Mouse (Mus musculus): Measurements from ENCODE around the gene Baz1a. TPM values are rescaled to one million over a fixed set of nuclear protein-coding genes. Genes with fewer than 3 reads are reported as not detected.

Baz1a gene
- polyA plus RNA-seq, 1 experiment from 2014 or later = 25.2 TPM

DNA sequence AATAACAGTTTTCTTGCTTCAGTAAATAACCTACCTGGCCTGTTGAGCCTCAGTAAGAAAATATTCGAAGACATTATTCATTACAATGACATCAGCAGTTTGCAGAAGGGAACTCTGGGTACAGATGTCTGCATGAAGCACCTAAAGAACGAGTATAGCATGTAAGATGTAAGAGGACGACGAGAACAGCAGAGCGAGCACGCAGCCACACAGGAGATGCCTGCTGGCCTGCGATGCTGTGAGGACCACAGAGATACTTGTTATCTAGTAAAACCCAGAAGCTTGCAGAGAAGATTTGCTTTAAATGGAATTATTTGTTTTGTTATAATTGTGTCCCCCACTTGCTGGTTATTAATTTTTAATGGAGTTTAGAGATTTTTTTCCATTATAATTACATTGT, 39.1 kb upstream of the Baz1a start:
- no peak overlapping the region for H3K4me2 ChIP-seq (replicated peaks; ENCODE audit: low read depth, low read length)
- H3K9ac ChIP-seq (ENCODE audit: low read depth, low read length) = no peak overlapping the region
- ATAC-seq (ENCODE audit: low FRiP score, low TSS enrichment) = no peak
- no peaks in the 10 kb centered on the region for H3K27me3 ChIP-seq (ENCODE audit: control insufficient read depth, insufficient read depth, low read length)
- no peak overlapping the region for H3K27ac ChIP-seq (ENCODE audit: low read depth, low read length)
- H3K36me3 ChIP-seq (ENCODE audit: control insufficient read depth, insufficient read depth, low read length) = peaks cover 3% of the 10 kb centered on the region; the same call in 1 of the 2 replicates
- H3K4me3 ChIP-seq (ENCODE audit: low read length) = no peak overlapping the region
- H3K4me1 ChIP-seq (ENCODE audit: control insufficient read depth, insufficient read depth, low read length) = no peaks in the 10 kb centered on the region
- no peaks in the 10 kb centered on the region for H3K9me3 ChIP-seq (ENCODE audit: control insufficient read depth, low read length)
- 92% methylated on average over 7 of the region's 7 CpGs for WGBS

DNA sequence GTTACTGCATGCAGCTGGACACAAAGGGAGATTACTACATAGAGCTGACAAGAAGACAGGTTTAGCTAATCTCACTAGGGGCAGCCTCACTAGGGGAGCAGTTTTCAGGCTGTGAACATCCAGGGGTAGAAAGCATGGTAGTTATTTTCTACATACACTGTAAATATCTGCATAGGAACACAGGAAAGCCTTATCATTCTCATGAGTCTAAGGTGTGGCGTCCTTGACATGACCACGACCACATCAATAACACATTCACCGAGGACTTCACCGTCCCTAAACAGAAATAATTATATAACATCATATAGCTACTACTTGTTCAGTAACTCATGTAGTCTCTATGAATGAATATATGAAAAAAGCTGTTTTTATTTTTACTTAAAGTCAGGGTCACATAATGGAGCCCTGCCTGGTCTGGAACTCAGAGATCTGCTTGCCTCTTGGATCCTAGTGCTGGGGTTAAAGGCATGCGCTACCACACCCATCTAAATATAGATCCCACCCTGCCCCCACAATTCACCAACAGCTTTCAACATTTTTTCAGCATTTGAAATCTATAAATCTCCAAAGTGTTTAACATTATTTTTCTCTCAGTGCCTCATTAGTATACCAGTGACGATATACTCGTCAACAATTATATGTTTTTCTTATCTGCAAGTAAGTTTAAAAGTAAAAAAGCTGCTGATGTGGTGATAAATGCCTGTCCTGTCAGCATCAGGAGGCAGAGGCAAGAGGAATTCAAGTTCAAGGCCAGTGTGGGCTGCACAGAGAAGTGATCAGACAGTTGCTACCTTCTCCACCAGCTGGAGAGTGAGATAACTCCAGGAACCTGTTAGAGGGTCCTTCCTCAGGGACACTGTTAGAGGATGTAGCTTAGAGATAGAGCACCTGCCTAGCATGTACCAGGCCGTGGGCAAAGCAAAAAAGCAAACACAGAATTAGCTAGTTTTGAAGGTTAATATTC, 37.3 kb upstream of the Baz1a start:
- H3K36me3 ChIP-seq (ENCODE audit: control insufficient read depth, insufficient read depth, low read length) = peaks cover 3% of the 10 kb centered on the region; the same call in 1 of the 2 replicates
- H3K9me3 ChIP-seq (ENCODE audit: control insufficient read depth, low read length) = no peaks in the 10 kb centered on the region
- H3K27ac ChIP-seq (ENCODE audit: low read depth, low read length) = no peak overlapping the region
- no peak for ATAC-seq (ENCODE audit: low FRiP score, low TSS enrichment)
- H3K9ac ChIP-seq (ENCODE audit: low read depth, low read length) = no peak overlapping the region
- no peaks in the 10 kb centered on the region for H3K4me1 ChIP-seq (ENCODE audit: control insufficient read depth, insufficient read depth, low read length)
- 92% methylated on average over 8 of the region's 8 CpGs for WGBS
- no peak overlapping the region for H3K4me3 ChIP-seq (ENCODE audit: low read length)
- H3K27me3 ChIP-seq (ENCODE audit: control insufficient read depth, insufficient read depth, low read length) = no peaks in the 10 kb centered on the region
- no peak overlapping the region for H3K4me2 ChIP-seq (replicated peaks; ENCODE audit: low read depth, low read length)

DNA sequence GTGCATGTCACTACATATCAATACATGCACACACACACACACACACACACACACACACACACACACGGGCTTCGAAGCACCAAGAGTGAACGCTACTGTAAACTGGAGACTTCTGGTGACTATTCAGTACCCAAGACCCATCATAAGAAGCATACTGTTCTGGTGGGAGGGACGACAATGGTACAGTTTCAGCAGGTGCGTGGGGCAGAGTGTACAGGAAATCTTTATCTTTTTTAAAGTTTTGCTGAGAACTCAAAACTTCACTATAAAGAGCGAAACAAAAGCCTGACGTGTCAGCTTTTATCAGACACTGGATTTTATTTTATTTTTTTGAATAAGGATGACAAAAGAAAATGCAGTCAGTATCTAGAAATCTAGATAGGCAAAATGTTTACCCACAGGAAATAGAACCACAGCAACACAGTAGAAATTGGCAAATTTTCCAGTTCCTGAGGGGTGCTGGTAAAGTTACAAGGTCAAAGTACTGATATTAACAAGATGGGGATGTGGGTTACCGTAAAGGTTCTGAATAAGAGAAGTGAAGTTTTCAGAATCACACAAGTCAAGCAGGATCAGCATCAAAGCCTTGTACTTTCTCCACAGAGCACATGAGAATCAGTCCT, 35.7 kb upstream of the Baz1a start:
- no peaks in the 10 kb centered on the region for H3K4me1 ChIP-seq (ENCODE audit: control insufficient read depth, insufficient read depth, low read length)
- H3K9ac ChIP-seq (ENCODE audit: low read depth, low read length) = no peak overlapping the region
- peaks cover 9% of the 10 kb centered on the region; the same call in 1 of the 2 replicates for H3K36me3 ChIP-seq (ENCODE audit: control insufficient read depth, insufficient read depth, low read length)
- 95% methylated on average over 8 of the region's 8 CpGs for whole genome bisulfite sequencing
- no peak for ATAC-seq (ENCODE audit: low FRiP score, low TSS enrichment)
- no peaks in the 10 kb centered on the region for H3K27me3 ChIP-seq (ENCODE audit: control insufficient read depth, insufficient read depth, low read length)
- H3K27ac ChIP-seq (ENCODE audit: low read depth, low read length) = no peak overlapping the region
- H3K4me2 ChIP-seq (replicated peaks; ENCODE audit: low read depth, low read length) = no peak overlapping the region
- no peaks in the 10 kb centered on the region for H3K9me3 ChIP-seq (ENCODE audit: control insufficient read depth, low read length)
- no peak overlapping the region for H3K4me3 ChIP-seq (ENCODE audit: low read length)

DNA sequence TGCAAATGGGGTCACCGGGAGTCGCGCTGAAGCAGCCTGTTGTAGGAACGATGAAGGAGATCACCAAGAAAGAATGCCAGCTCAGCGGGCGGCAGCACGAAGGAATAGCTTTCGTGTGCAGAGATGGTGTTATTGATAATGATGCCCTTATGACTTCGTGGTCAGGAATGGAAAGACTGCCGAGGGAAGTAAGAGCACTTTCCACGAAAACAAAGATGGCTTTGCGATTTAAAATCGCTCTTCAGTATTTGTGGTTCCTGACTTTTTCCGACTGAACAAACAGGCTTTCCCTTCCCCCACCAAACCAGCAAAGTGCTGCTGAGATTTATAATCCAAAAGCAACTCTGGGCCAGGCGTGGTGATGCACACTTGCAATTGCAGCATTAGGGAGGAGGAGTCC, 26.9 kb upstream of the Baz1a start:
- Histone ChIP-seq H3K4me2 (replicated peaks; ENCODE audit: low read depth, low read length) (no peak overlapping the region; the same call in 1 of the 2 replicates), H3K4me3 (ENCODE audit: low read length) (no peak overlapping the region), H3K4me1 (ENCODE audit: control insufficient read depth, insufficient read depth, low read length) (no peaks in the 10 kb centered on the region), H3K36me3 (ENCODE audit: control insufficient read depth, insufficient read depth, low read length) (0 out of 2 replicates have a peak, but pooled peaks cover 9% of the 10 kb centered on the region), H3K9me3 (ENCODE audit: control insufficient read depth, low read length) (no peaks in the 10 kb centered on the region), H3K27me3 (ENCODE audit: control insufficient read depth, insufficient read depth, low read length) (no peaks in the 10 kb centered on the region), H3K27ac (ENCODE audit: low read depth, low read length) (no peak overlapping the region), H3K9ac (ENCODE audit: low read depth, low read length) (no peak overlapping the region)
- 53% methylated on average over 15 of the region's 15 CpGs for WGBS
- ATAC-seq (ENCODE audit: low FRiP score, low TSS enrichment) = no peak

- no peak for ATAC-seq (ENCODE audit: low FRiP score, low TSS enrichment)
- H3K36me3 ChIP-seq (ENCODE audit: control insufficient read depth, insufficient read depth, low read length) = no peaks in the 10 kb centered on the region
- H3K4me1 ChIP-seq (ENCODE audit: control insufficient read depth, insufficient read depth, low read length) = no peaks in the 10 kb centered on the region
- no peaks in the 10 kb centered on the region for H3K27me3 ChIP-seq (ENCODE audit: control insufficient read depth, insufficient read depth, low read length)
- 16% methylated on average over 3 of the region's 3 CpGs for WGBS
- H3K9me3 ChIP-seq (ENCODE audit: control insufficient read depth, low read length) = no peaks in the 10 kb centered on the region
- no peak overlapping the region for H3K27ac ChIP-seq (ENCODE audit: low read depth, low read length)
- no peak overlapping the region for H3K9ac ChIP-seq (ENCODE audit: low read depth, low read length)
- no peak overlapping the region for H3K4me2 ChIP-seq (replicated peaks; ENCODE audit: low read depth, low read length)
- H3K4me3 ChIP-seq (ENCODE audit: low read length) = no peak overlapping the region
Observed at GRCm38 (mm10) chr12:55027088-55027487, 12.9 kb upstream of the Baz1a start.

DNA sequence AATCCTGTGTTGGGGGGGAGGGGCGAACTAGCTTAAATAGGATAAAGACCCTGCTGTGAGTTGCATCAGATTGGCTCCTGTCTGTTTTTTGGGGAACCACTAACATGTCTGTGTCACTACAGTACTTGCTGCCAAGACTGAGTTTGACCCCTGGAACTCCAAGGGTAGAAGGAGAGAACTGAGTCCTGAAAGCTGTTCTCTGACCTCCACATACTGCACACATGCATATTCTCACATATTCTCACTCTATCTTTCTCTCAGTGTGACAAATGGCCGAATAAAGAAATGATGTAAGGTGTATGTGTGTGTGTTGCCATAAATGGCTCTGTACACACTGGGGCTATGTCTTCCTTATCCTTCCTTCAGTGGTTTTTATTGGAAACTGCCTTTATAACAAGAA, 9.1 kb upstream of the Baz1a start:
- ATAC-seq (ENCODE audit: low FRiP score, low TSS enrichment) = no peak
- WGBS = 91% methylated on average over 2 of the region's 2 CpGs

GRCm38 (mm10) chr12:55019421-55019877, 5.3 kb upstream of the Baz1a start:
- no peaks in the 10 kb centered on the region for H3K36me3 ChIP-seq (ENCODE audit: control insufficient read depth, insufficient read depth, low read length)
- H3K27me3 ChIP-seq (ENCODE audit: control insufficient read depth, insufficient read depth, low read length) = no peaks in the 10 kb centered on the region
- H3K9me3 ChIP-seq (ENCODE audit: control insufficient read depth, low read length) = no peaks in the 10 kb centered on the region
- no peak overlapping the region for H3K4me3 ChIP-seq (ENCODE audit: low read length)
- H3K9ac ChIP-seq (ENCODE audit: low read depth, low read length) = no peak overlapping the region
- H3K4me2 ChIP-seq (replicated peaks; ENCODE audit: low read depth, low read length) = no peak overlapping the region
- H3K27ac ChIP-seq (ENCODE audit: low read depth, low read length) = no peak overlapping the region
- WGBS = 84% methylated on average over 7 of the region's 7 CpGs
- no peak for ATAC-seq (ENCODE audit: low FRiP score, low TSS enrichment)
- H3K4me1 ChIP-seq (ENCODE audit: control insufficient read depth, insufficient read depth, low read length) = no peaks in the 10 kb centered on the region

More for the DNA sequence above, 9.1 kb upstream of the Baz1a start:
- no peak overlapping the region for H3K4me2 ChIP-seq (replicated peaks; ENCODE audit: low read depth, low read length)
- H3K36me3 ChIP-seq (ENCODE audit: control insufficient read depth, insufficient read depth, low read length) = no peaks in the 10 kb centered on the region
- H3K27ac ChIP-seq (ENCODE audit: low read depth, low read length) = no peak overlapping the region
- no peaks in the 10 kb centered on the region for H3K27me3 ChIP-seq (ENCODE audit: control insufficient read depth, insufficient read depth, low read length)
- no peaks in the 10 kb centered on the region for H3K9me3 ChIP-seq (ENCODE audit: control insufficient read depth, low read length)
- H3K4me3 ChIP-seq (ENCODE audit: low read length) = no peak overlapping the region
- H3K4me1 ChIP-seq (ENCODE audit: control insufficient read depth, insufficient read depth, low read length) = no peaks in the 10 kb centered on the region
- no peak overlapping the region for H3K9ac ChIP-seq (ENCODE audit: low read depth, low read length)

- Histone ChIP-seq H3K9ac (ENCODE audit: low read depth, low read length) (no peak overlapping the region), H3K9me3 (ENCODE audit: control insufficient read depth, low read length) (no peaks in the 10 kb centered on the region), H3K4me1 (ENCODE audit: control insufficient read depth, insufficient read depth, low read length) (no peaks in the 10 kb centered on the region), H3K4me2 (replicated peaks; ENCODE audit: low read depth, low read length) (no peak overlapping the region), H3K36me3 (ENCODE audit: control insufficient read depth, insufficient read depth, low read length) (no peaks in the 10 kb centered on the region), H3K27me3 (ENCODE audit: control insufficient read depth, insufficient read depth, low read length) (no peaks in the 10 kb centered on the region), H3K27ac (ENCODE audit: low read depth, low read length) (no peak overlapping the region), H3K4me3 (ENCODE audit: low read length) (no peak overlapping the region)
- 47% methylated on average over 9 of the region's 9 CpGs for WGBS
- no peak for ATAC-seq (ENCODE audit: low FRiP score, low TSS enrichment)
Observed at GRCm38 (mm10) chr12:55017119-55017721, 3.1 kb upstream of the Baz1a start.

Data from kidney, embryonic 14.5 days (tissue).